Mouse (Mus musculus): ENCODE data around the gene Pcdh9. TPM values are rescaled to one million over a fixed set of nuclear protein-coding genes. Genes with fewer than 3 reads are reported as not detected.

Gene Pcdh9
- polyA plus RNA-seq, 1 experiment = 0.30 TPM

GRCm38 (mm10) chr14:93070140-93070539 is 820.3 kb downstream of the Pcdh9 start:
- WGBS = 44% methylated on average over 4 of the region's 4 CpGs
- TF ChIP-seq POLR2A (IDR thresholded peaks at IDR 0.05; ENCODE audit: low read depth, low read length) = no peak
- TF ChIP-seq CTCF (conservative IDR thresholded peaks at IDR 0.05; ENCODE audit: insufficient read depth, insufficient read length, low read depth, low read length) = no peak
- H3K27me3 ChIP-seq (replicated peaks; ENCODE audit: control insufficient read depth, insufficient read depth, low read length) = no peaks in the 10 kb centered on the region

GRCm38 (mm10) chr14:93067411-93068336 is 822.8 kb downstream of the Pcdh9 start:
- no peaks in the 10 kb centered on the region for H3K36me3 ChIP-seq (ENCODE audit: control insufficient read depth, insufficient read depth, low read length)
- no peaks in the 10 kb centered on the region for H3K27me3 ChIP-seq (replicated peaks; ENCODE audit: control insufficient read depth, insufficient read depth, low read length)
- H3K4me1 ChIP-seq (ENCODE audit: control insufficient read depth, insufficient read depth, low read length) = no peaks in the 10 kb centered on the region
- H3K4me3 ChIP-seq (ENCODE audit: insufficient read depth, low read depth, low read length) = no peak overlapping the region
- no peak for TF ChIP-seq POLR2A (IDR thresholded peaks at IDR 0.05; ENCODE audit: low read depth, low read length)
- TF ChIP-seq CTCF (conservative IDR thresholded peaks at IDR 0.05; ENCODE audit: insufficient read depth, insufficient read length, low read depth, low read length) = no peak
- no peak overlapping the region for H3K27ac ChIP-seq (ENCODE audit: insufficient read depth, low read depth, low read length)
- no peak for DNase-seq
- 56% methylated on average over 5 of the region's 5 CpGs for WGBS

More at GRCm38 (mm10) chr14:93070140-93070539, 820.3 kb downstream of the Pcdh9 start:
- H3K4me3 ChIP-seq (ENCODE audit: insufficient read depth, low read depth, low read length) = no peak overlapping the region
- peak; percentile 2 for DNase-seq
- no peak overlapping the region for H3K27ac ChIP-seq (ENCODE audit: insufficient read depth, low read depth, low read length)
- no peaks in the 10 kb centered on the region for H3K4me1 ChIP-seq (ENCODE audit: control insufficient read depth, insufficient read depth, low read length)
- H3K36me3 ChIP-seq (ENCODE audit: control insufficient read depth, insufficient read depth, low read length) = no peaks in the 10 kb centered on the region

- no peak overlapping the region for H3K4me3 ChIP-seq (ENCODE audit: insufficient read depth, low read depth, low read length)
- no peaks in the 10 kb centered on the region for H3K4me1 ChIP-seq (ENCODE audit: control insufficient read depth, insufficient read depth, low read length)
- no peak for DNase-seq
- no peak overlapping the region for H3K27ac ChIP-seq (ENCODE audit: insufficient read depth, low read depth, low read length)
- no peak for TF ChIP-seq POLR2A (IDR thresholded peaks at IDR 0.05; ENCODE audit: low read depth, low read length)
- no peak for TF ChIP-seq CTCF (conservative IDR thresholded peaks at IDR 0.05; ENCODE audit: insufficient read depth, insufficient read length, low read depth, low read length)
- no peaks in the 10 kb centered on the region for H3K27me3 ChIP-seq (replicated peaks; ENCODE audit: control insufficient read depth, insufficient read depth, low read length)
- WGBS = 71% methylated on average over 8 of the region's 8 CpGs
- H3K36me3 ChIP-seq (ENCODE audit: control insufficient read depth, insufficient read depth, low read length) = no peaks in the 10 kb centered on the region
Observed at GRCm38 (mm10) chr14:93066732-93067410, 823.6 kb downstream of the Pcdh9 start.

- DNase-seq = no peak
- no peak for TF ChIP-seq POLR2A (IDR thresholded peaks at IDR 0.05; ENCODE audit: low read depth, low read length)
- no peak for TF ChIP-seq CTCF (conservative IDR thresholded peaks at IDR 0.05; ENCODE audit: insufficient read depth, insufficient read length, low read depth, low read length)
- H3K4me1 ChIP-seq (ENCODE audit: control insufficient read depth, insufficient read depth, low read length) = no peaks in the 10 kb centered on the region
- H3K27ac ChIP-seq (ENCODE audit: insufficient read depth, low read depth, low read length) = no peak overlapping the region
- WGBS = 58% methylated on average over 5 of the region's 5 CpGs
- no peak overlapping the region for H3K4me3 ChIP-seq (ENCODE audit: insufficient read depth, low read depth, low read length)
- no peaks in the 10 kb centered on the region for H3K36me3 ChIP-seq (ENCODE audit: control insufficient read depth, insufficient read depth, low read length)
- no peaks in the 10 kb centered on the region for H3K27me3 ChIP-seq (replicated peaks; ENCODE audit: control insufficient read depth, insufficient read depth, low read length)
Observed at GRCm38 (mm10) chr14:93061824-93062620, 828.5 kb downstream of the Pcdh9 start.

- Histone ChIP-seq H3K27me3 (replicated peaks; ENCODE audit: control insufficient read depth, insufficient read depth, low read length) (no peaks in the 10 kb centered on the region), H3K27ac (ENCODE audit: insufficient read depth, low read depth, low read length) (no peak overlapping the region), H3K4me1 (ENCODE audit: control insufficient read depth, insufficient read depth, low read length) (no peaks in the 10 kb centered on the region), H3K4me3 (ENCODE audit: insufficient read depth, low read depth, low read length) (no peak overlapping the region), H3K36me3 (ENCODE audit: control insufficient read depth, insufficient read depth, low read length) (no peaks in the 10 kb centered on the region)
- no peak for DNase-seq
- 86% methylated on average over 6 of the region's 6 CpGs for WGBS
- TF ChIP-seq CTCF (conservative IDR thresholded peaks at IDR 0.05; ENCODE audit: insufficient read depth, insufficient read length, low read depth, low read length) (no peak), POLR2A (IDR thresholded peaks at IDR 0.05; ENCODE audit: low read depth, low read length) (no peak)
Observed at GRCm38 (mm10) chr14:93058799-93059198, 831.7 kb downstream of the Pcdh9 start.

- H3K27ac ChIP-seq (ENCODE audit: insufficient read depth, low read depth, low read length) = no peak overlapping the region
- no peaks in the 10 kb centered on the region for H3K4me1 ChIP-seq (ENCODE audit: control insufficient read depth, insufficient read depth, low read length)
- H3K36me3 ChIP-seq (ENCODE audit: control insufficient read depth, insufficient read depth, low read length) = no peaks in the 10 kb centered on the region
- WGBS = 82% methylated on average over 3 of the region's 3 CpGs
- no peaks in the 10 kb centered on the region for H3K27me3 ChIP-seq (replicated peaks; ENCODE audit: control insufficient read depth, insufficient read depth, low read length)
- no peak for DNase-seq
- no peak overlapping the region for H3K4me3 ChIP-seq (ENCODE audit: insufficient read depth, low read depth, low read length)
- TF ChIP-seq CTCF (conservative IDR thresholded peaks at IDR 0.05; ENCODE audit: insufficient read depth, insufficient read length, low read depth, low read length) (no peak), POLR2A (IDR thresholded peaks at IDR 0.05; ENCODE audit: low read depth, low read length) (no peak)
Observed at GRCm38 (mm10) chr14:93055997-93056396, 834.5 kb downstream of the Pcdh9 start.
